Mouse (Mus musculus) olfactory bulb, adult 2 months (tissue): ENCODE results near the gene Yod1. TPM values are rescaled to one million over a fixed set of nuclear protein-coding genes. Genes with fewer than 3 reads are reported as not detected.

Experiments used
- H3K27ac ChIP-seq: fragments of 200-500 bp; 2 replicates; pipeline ENCODE4 v1.5.1; 2012; ENCODE audit warnings: low read depth, low read length; ENCODE audit not compliant: insufficient read depth
- H3K4me1 ChIP-seq: fragments of 200-500 bp; 2 replicates; pipeline ENCODE4 v1.6.1; 2012; ENCODE audit warnings: low read length; ENCODE audit not compliant: control insufficient read depth, insufficient read depth
- H3K4me3 ChIP-seq: fragments of 200-500 bp; 2 replicates; pipeline ENCODE4 v1.5.1; 2012; ENCODE audit warnings: mild to moderate bottlenecking, low read depth, low read length, moderate library complexity; ENCODE audit not compliant: insufficient read depth
- CTCF ChIP-seq: fragments of 200-500 bp; IDR thresholded peaks from 2 replicates; pipeline ENCODE4 v1.5.1; 2012; ENCODE audit warnings: low read depth, mild to moderate bottlenecking, low read length, moderate library complexity; ENCODE audit not compliant: insufficient read depth
- POLR2A ChIP-seq: fragments of 200-500 bp; IDR thresholded peaks from 2 replicates; pipeline ENCODE4 v1.6.1; 2012; ENCODE audit warnings: mild to moderate bottlenecking, low read depth, low read length, moderate library complexity; ENCODE audit not compliant: insufficient read depth
- WGBS: fragments of 180-500 bp; shearing (Covaris S2); methylation state at CpG from one replicate; pipeline ENCODE4 v1.1.7; 2018; 5-methylcytosine and 5-hydroxymethylcytosine counted together
- polyA plus RNA-seq: library from polyadenylated mRNA; stranded (reverse); fragments of >200 nt; gene quantifications from 2 replicates; pipeline ENCODE4 v1.2.4, GENCODE M21; 2012; ENCODE audit warnings: low replicate concordance; ENCODE audit not compliant: missing spikeins, insufficient read depth, insufficient read length

Gene Yod1
- polyA plus RNA-seq, 1 experiment: not detected

- Histone ChIP-seq H3K4me1 (peaks cover 2% of the 10 kb centered on the region; the same call in 1 of the 2 replicates), H3K27ac (no peak overlapping the region), H3K4me3 (no peak overlapping the region)
- 89% methylated on average over 3 of the region's 3 CpGs for WGBS
- TF ChIP-seq CTCF (no peak), POLR2A (no peak)
Measured at GRCm38 (mm10) chr1:130728708-130729107, 11.6 kb downstream of the Yod1 start.

GRCm38 (mm10) chr1:130729153-130729552 is 12.0 kb downstream of the Yod1 start, which contains the start of gene Pfkfb2:
Pfkfb2 (minus strand) TSS chr1:130729253.
- Histone ChIP-seq H3K4me3 (no peak within 1 kb of the TSS), H3K27ac (no peak within 1 kb of the TSS), H3K4me1 (peaks cover 2% of the 10 kb centered on the region; the same call in 1 of the 2 replicates)
- 80% methylated on average over 2 of the region's 2 CpGs for WGBS
- no peak for TF ChIP-seq POLR2A
- TF ChIP-seq CTCF: no peak

DNA sequence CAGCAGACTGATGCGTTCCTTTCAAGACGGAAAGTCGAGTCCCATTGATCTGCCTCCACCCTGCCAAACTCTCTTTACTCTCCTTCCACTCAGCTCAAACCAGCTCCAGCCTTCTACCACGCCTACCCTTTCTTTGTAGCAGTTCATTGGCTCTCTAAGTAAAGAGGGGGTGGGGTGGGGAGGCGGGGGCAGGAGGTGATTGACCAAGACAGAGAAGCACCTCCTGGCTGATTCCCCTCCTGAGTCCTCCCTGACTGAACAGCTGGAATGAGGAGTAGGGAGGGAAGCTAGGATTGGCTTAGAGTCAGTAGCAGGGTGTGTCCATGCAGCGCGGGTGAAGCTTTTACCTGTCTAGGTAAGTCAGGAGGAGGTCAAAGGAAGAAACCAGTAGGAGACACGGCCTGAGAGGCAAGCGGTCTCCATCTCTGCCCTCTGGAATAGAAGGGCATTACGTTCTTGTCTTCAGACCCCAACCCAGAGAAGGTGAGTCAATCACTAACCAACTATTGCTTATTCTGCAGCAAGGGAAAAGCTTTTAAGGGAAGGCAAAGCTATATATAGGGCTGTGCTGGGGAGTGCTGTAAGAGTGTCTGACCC is 14.7 kb downstream of the Yod1 start, which contains the start of gene AA986860:
Gene AA986860 (plus strand): TSS at position 236 of the 597 bp plus-strand sequence.
- peaks cover 2% of the 10 kb centered on the region; the same call in 1 of the 2 replicates for H3K4me1 ChIP-seq
- no peak within 1 kb of the TSS for H3K27ac ChIP-seq
- no peak within 1 kb of the TSS for H3K4me3 ChIP-seq
- 22% methylated on average over 10 of the region's 10 CpGs for WGBS
- TF ChIP-seq POLR2A (no peak), CTCF (no peak)

DNA sequence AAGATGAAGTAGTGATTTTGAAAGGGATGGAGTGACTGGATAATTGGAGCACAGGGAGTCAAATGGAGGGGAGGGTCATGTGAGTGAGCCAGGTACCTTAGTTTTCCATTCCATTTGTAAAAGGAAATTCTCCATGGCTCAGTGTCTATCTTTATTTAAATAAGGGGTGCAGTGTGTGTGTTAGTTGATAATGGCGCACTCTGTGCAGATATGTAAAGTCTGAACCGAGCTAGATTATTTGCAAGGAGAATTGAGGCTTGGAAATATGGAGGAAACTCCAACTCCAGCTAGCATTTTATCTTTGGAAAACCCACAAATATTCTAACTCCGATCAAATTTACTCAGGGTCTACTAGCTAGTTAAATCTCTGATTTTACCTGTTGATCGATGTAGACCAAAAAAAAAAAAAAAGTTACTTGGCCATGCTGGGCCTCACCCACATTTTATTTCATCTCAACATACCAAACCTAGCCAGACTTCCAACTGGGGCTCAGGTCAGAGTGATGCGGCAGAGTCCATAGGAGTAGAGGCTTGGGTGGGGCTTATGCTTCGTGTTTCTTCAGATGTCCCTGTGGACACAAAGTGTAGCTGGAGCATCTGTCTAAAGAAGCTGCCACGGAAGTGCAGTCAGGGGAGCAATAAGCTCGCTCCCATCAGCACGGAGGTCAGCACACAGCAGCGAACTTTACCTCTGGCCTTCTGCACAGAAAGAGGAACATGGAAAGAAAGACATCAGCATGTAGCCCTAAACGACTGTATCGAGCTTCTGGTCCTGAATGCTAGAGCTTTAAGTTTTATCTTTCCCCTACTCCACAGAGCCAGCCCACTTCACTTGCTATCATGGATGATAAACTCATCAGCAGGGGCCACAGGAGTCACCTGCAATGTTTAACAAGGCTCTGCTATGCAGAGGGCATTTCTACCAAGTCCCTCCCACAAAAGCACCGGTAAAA is 15.9 kb downstream of the Yod1 start:
- Histone ChIP-seq H3K27ac (no peak overlapping the region), H3K4me1 (peaks cover 2% of the 10 kb centered on the region; the same call in 1 of the 2 replicates), H3K4me3 (no peak overlapping the region)
- 90% methylated on average over 13 of the region's 13 CpGs for WGBS
- TF ChIP-seq POLR2A (no peak), CTCF (no peak)

DNA sequence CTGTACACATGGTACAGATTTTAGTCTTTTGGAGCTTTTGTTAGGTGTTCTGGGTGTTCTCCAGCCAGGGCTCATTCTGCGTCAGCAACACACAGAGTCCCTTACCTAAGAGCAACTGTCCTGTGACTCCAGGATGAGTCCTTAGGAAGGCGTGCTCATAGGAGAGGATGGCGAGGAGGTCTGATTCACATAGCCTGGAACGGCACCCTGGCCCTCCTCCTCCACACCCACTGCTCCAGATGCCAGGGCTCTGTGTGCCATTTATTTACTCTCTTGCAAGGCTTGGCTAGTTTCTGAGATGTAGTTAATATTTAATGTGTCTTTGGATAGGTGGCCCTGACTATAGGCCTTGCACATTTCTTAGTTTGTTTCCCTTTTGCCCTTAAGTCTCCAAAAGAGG is 16.5 kb downstream of the Yod1 start:
- TF ChIP-seq CTCF: no peak
- TF ChIP-seq POLR2A: no peak
- H3K27ac ChIP-seq: no peak overlapping the region
- peaks cover 2% of the 10 kb centered on the region; the same call in 1 of the 2 replicates for H3K4me1 ChIP-seq
- H3K4me3 ChIP-seq: no peak overlapping the region
- 41% methylated on average over 4 of the region's 4 CpGs for WGBS

GRCm38 (mm10) chr1:130734452-130734851 is 17.3 kb downstream of the Yod1 start:
- peaks cover 2% of the 10 kb centered on the region; the same call in 1 of the 2 replicates for H3K4me1 ChIP-seq
- no peak overlapping the region for H3K27ac ChIP-seq
- TF ChIP-seq POLR2A (no peak), CTCF (no peak)
- 43% methylated on average over 5 of the region's 5 CpGs for WGBS
- no peak overlapping the region for H3K4me3 ChIP-seq

GRCm38 (mm10) chr1:130734852-130735251 is 17.7 kb downstream of the Yod1 start:
- H3K4me3 ChIP-seq: no peak overlapping the region
- H3K27ac ChIP-seq: no peak overlapping the region
- peaks cover 2% of the 10 kb centered on the region; the same call in 1 of the 2 replicates for H3K4me1 ChIP-seq
- TF ChIP-seq POLR2A (no peak), CTCF (no peak)
- 77% methylated on average over 8 of the region's 8 CpGs for WGBS

DNA sequence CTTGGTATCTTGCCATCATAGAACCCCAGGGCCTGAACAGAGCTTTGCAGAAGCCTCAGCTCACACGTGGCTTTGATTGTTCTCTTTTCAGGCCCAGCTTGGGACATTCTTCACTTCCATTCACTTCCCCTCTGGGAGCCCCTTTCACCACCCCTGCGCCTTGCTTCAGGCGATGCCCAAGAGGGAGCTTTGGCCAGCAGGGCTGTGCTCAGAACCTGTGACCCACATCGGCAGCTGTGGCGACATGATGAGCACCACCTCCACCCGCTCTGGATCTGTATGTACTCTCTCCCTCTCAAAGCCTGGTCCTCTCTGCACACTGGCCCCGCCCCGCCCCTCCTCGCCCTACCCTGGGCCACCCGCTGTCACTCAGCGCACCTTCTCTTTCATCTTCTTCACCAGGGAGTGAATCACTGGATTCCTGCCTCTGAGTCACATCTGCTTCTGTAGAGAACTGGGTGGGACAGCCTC is 20.3 kb downstream of the Yod1 start:
- H3K4me1 ChIP-seq: no peaks in the 10 kb centered on the region
- no peak overlapping the region for H3K4me3 ChIP-seq
- no peak for TF ChIP-seq CTCF
- no peak for TF ChIP-seq POLR2A
- no peak overlapping the region for H3K27ac ChIP-seq
- WGBS: 53% methylated on average over 11 of the region's 11 CpGs

DNA sequence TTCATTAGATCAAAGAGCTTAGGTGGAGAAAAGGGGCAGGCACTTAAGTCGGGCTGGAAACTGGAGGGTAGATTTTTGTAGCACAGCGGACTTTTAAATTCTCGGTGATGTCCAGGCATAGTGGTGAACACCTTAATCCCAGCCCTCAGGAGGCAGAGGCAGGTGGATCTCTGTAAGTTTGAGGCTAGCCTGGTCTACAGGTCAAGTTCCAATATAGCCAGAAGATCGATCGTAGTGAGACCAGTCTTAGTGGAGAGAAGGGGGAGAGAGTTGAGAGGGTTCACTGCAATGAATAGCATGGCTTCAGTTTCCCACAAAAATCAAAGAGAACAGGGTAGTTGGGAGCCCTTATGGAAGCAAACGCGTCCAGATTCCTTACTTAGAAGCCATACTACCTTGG is 20.8 kb downstream of the Yod1 start:
- WGBS: 96% methylated on average over 7 of the region's 7 CpGs

More for the DNA sequence above, 20.8 kb downstream of the Yod1 start:
- H3K4me3 ChIP-seq: no peak overlapping the region
- no peaks in the 10 kb centered on the region for H3K4me1 ChIP-seq
- TF ChIP-seq CTCF (no peak), POLR2A (no peak)
- H3K27ac ChIP-seq: no peak overlapping the region
